Mouse (Mus musculus) megakaryocyte, embryonic 14.5 days (primary cell): ENCODE data around the gene Alg2.

Source experiments
- FLI1 ChIP-seq: IDR thresholded peaks from 2 replicates; pipeline ENCODE4 v1.6.1; 2012; ENCODE audit warnings: low read length, inconsistent platforms, mixed read lengths
- GATA1 ChIP-seq: IDR thresholded peaks from 3 replicates; pipeline ENCODE4 v1.6.1; 2012; ENCODE audit warnings: mixed read lengths, low read length, inconsistent platforms, borderline replicate concordance

DNA sequence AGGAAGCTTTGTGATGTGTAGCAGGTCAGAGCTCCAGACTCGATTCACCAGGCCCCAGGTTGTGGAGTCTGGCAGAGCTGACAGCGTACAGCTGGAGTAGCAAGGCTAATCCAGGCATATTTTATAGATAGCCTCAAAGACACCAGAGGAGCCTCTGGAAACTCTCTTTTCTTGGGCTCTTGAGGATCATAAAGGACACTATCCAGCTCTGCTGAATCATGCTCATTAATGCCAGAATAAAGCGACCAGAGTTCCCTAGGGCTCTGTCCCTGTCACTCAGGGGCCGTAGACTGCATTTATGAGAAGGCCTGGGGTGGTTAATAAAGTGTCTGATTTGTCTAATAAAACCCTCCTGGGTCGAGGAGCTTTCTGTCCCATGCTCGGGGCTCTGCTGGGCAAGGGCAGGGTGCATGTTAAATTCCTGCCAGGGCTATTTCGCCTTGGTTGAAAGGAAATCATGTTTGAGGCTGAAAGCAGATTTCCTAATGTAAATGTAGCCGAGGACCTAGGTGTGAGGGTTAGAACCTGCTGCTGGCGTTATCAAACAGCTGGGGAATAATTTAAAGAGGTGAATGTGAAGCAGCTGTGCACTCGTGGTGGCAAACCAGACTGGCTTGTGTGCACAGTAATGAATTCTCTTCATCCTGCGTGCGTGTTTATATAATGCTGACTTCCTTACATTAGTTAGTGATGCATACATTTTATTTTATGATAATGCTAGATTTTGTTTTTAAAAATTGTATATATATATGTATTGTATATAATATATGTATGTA, 18.4 kb upstream of the Alg2 start:
- TF ChIP-seq GATA1 (no peak), FLI1 (no peak)
